In the genomic region with DNA sequence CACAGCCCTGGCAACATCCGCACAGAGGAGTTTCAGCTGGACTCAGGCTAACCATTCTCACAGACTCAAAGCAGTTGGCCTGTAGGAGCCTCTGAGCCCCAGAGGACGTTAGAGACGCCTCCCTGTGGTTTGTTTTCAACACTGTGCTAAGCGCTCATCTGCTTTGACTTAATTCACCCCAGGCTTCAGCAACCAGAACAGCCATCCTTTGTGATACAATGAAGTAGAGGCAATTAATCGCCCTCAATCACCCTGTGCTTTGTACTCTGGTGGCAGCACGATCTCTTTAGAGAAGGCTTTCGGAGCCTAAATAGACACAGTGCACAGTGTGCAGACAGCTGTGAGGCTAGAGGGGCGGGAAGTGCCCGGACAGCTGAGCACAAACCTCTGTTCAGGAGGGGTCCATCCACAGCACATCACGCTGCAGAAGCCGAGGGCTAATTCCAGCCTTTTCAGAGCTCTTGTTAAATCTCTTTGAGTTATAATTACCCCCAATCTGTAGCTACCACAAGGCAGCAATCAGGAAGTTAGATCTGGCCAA, we compare ENCODE assay signal across 11 mouse cellular contexts. TPM values are rescaled to one million over a fixed set of nuclear protein-coding genes. Genes with fewer than 3 reads are reported as not detected.
DNase-seq lines count a peak whose midpoint lies in the region; ATAC-seq and TF ChIP-seq lines count a peak whose summit lies in the region.
"Had no signal": no experiment of that assay in that cellular context is flagged by ENCODE, and none has a peak within 500 bp of the region (broad histone marks: within the 10 kb centered on the region; RNA-seq: fewer than 3 reads in every experiment).

No protein-coding gene starts in this region.

- H3K27ac ChIP-seq in forebrain, postnatal 0 days (ENCODE audit: low read depth, low read length) = peak overlapping the region; percentile 70
- peak overlapping the region; percentile 66 for H3K27ac ChIP-seq in midbrain, embryonic 14.5 days (replicated peaks; ENCODE audit: low read depth, low read length)
- H3K27ac ChIP-seq in thymus, adult 2 months (ENCODE audit: control insufficient read depth, insufficient read depth, low read length) = no peak overlapping the region
- H3K27ac ChIP-seq: heart, embryonic 13.5 days; stomach, embryonic 15.5 days had no signal

- no peak for TF ChIP-seq POLR2A in lung, adult 2 months (IDR thresholded peaks at IDR 0.05; ENCODE audit: borderline replicate concordance, extremely low read depth, low read depth, low read length)
- no peak for TF ChIP-seq POLR2A in thymus, adult 2 months (IDR thresholded peaks at IDR 0.05; ENCODE audit: control insufficient read depth, extremely low read depth, insufficient read depth, low read length, poor library complexity)

- no peaks in the 10 kb centered on the region for H3K27me3 ChIP-seq in forebrain, postnatal 0 days (ENCODE audit: insufficient read depth, low read length)
- H3K27me3 ChIP-seq in midbrain, embryonic 14.5 days (ENCODE audit: control insufficient read depth, insufficient read depth, low read length) = no peaks in the 10 kb centered on the region
- H3K27me3 ChIP-seq in thymus, adult 2 months (ENCODE audit: control insufficient read depth, insufficient read depth, low read length) = no peaks in the 10 kb centered on the region; the same call in 1 of the 2 replicates
- H3K27me3 ChIP-seq: stomach, embryonic 15.5 days had no signal

- DNase-seq in Muller cell, postnatal 12 days (ENCODE audit: inconsistent ontology term) = peak; percentile 46
- peak; percentile 82 for DNase-seq in brain, adult 2 months (ENCODE audit: low read depth, low spot score)
- peak; percentile 68 for DNase-seq in forebrain, postnatal 0 days
- DNase-seq in midbrain, embryonic 14.5 days = peak; percentile 65
- no peak for DNase-seq in lung, adult 2 months
- no peak for DNase-seq in cerebellum, postnatal 10 days
- no peak for DNase-seq in thymus, adult 2 months
- DNase-seq: cerebellum, adult 9-10 months had no signal

- no peaks in the 10 kb centered on the region for H3K9me3 ChIP-seq in forebrain, postnatal 0 days (ENCODE audit: low read length)
- H3K9me3 ChIP-seq in midbrain, embryonic 14.5 days (ENCODE audit: control insufficient read depth, low read length) = no peaks in the 10 kb centered on the region
- H3K9me3 ChIP-seq: heart, embryonic 13.5 days; stomach, embryonic 15.5 days had no signal

- peak; percentile 93 for ATAC-seq in forebrain, postnatal 0 days
- ATAC-seq in midbrain, embryonic 14.5 days (ENCODE audit: low FRiP score, low TSS enrichment) = peak; percentile 53; the same call in 1 of the 2 replicates

- H3K9ac ChIP-seq in forebrain, postnatal 0 days = peak overlapping the region; percentile 31; the same call in 1 of the 2 replicates
- 0 out of 2 replicates have a peak overlapping the region, but pooled peaks have one; percentile 16 for H3K9ac ChIP-seq in midbrain, embryonic 14.5 days (replicated peaks; ENCODE audit: low read length)
- H3K9ac ChIP-seq: heart, embryonic 13.5 days; stomach, embryonic 15.5 days had no signal

- no peak overlapping the region for H3K4me3 ChIP-seq in forebrain, postnatal 0 days (ENCODE audit: low read depth, low read length)
- no peak overlapping the region for H3K4me3 ChIP-seq in midbrain, embryonic 14.5 days (replicated peaks; ENCODE audit: low read depth, low read length)
- no peak overlapping the region for H3K4me3 ChIP-seq in lung, adult 2 months (replicated peaks; ENCODE audit: extremely low read depth, low read depth, low read length)
- no peak overlapping the region for H3K4me3 ChIP-seq in thymus, adult 2 months (ENCODE audit: control insufficient read depth, insufficient read depth, low read length)
- H3K4me3 ChIP-seq: heart, embryonic 13.5 days; megakaryocyte, embryonic 14.5 days; stomach, embryonic 15.5 days had no signal

- no peaks in the 10 kb centered on the region for H3K36me3 ChIP-seq in forebrain, postnatal 0 days (ENCODE audit: insufficient read depth)
- H3K36me3 ChIP-seq in midbrain, embryonic 14.5 days (ENCODE audit: control insufficient read depth, insufficient read depth, low read length) = no peaks in the 10 kb centered on the region
- H3K36me3 ChIP-seq in thymus, adult 2 months (ENCODE audit: control insufficient read depth, insufficient read depth, low read length) = no peaks in the 10 kb centered on the region
- H3K36me3 ChIP-seq: heart, embryonic 13.5 days; stomach, embryonic 15.5 days had no signal

- peaks cover 11% of the 10 kb centered on the region for H3K4me1 ChIP-seq in forebrain, postnatal 0 days (ENCODE audit: insufficient read depth)
- peaks cover 27% of the 10 kb centered on the region for H3K4me1 ChIP-seq in midbrain, embryonic 14.5 days (ENCODE audit: control insufficient read depth, insufficient read depth, low read length)
- no peaks in the 10 kb centered on the region for H3K4me1 ChIP-seq in lung, adult 2 months (ENCODE audit: control insufficient read depth, insufficient read depth, low read length)
- no peaks in the 10 kb centered on the region for H3K4me1 ChIP-seq in thymus, adult 2 months (replicated peaks; ENCODE audit: control insufficient read depth, insufficient read depth, low read length)
- H3K4me1 ChIP-seq: stomach, embryonic 15.5 days had no signal

- no peak overlapping the region for H3K4me2 ChIP-seq in forebrain, postnatal 0 days (ENCODE audit: low read depth)
- peak overlapping the region; percentile 19; the same call in 1 of the 2 replicates for H3K4me2 ChIP-seq in midbrain, embryonic 14.5 days (ENCODE audit: low read length)
- H3K4me2 ChIP-seq: heart, embryonic 13.5 days; stomach, embryonic 15.5 days had no signal

- 0 out of 2 replicates have a peak, but pooled peaks have one; percentile 39 for TF ChIP-seq CTCF in forebrain, postnatal 0 days (IDR thresholded peaks at IDR 0.05; ENCODE audit: low read depth)
- TF ChIP-seq CTCF in lung, adult 2 months (IDR thresholded peaks at IDR 0.05; ENCODE audit: insufficient read depth, low read length) = no peak
- no peak for TF ChIP-seq CTCF in thymus, adult 2 months (IDR thresholded peaks at IDR 0.05; ENCODE audit: borderline replicate concordance, control insufficient read depth, extremely low read depth, insufficient read depth, low read length, poor library complexity)

- WGBS in forebrain, postnatal 0 days = 7% methylated on average over 11 of the region's 11 CpGs
- WGBS in midbrain, embryonic 14.5 days = 1% methylated on average over 11 of the region's 11 CpGs
- WGBS in lung, adult 2 months = 56% methylated on average over 11 of the region's 11 CpGs
- 64% methylated on average over 11 of the region's 11 CpGs for WGBS in thymus, adult 2 months

RNA-seq across cellular contexts. Expression of a gene that starts 54.2 kb away (rescaled TPM):
- total RNA-seq in forebrain, postnatal 0 days (2014; rRNA removed) = 121 and 125 TPM in 2 replicates
- polyA plus RNA-seq in forebrain, postnatal 0 days (2015; fragmentation: Nextera tagmentation; extraction: Ambion mirVana) = 112 and 142 TPM in 2 replicates
- 215 and 238 TPM in 2 replicates for polyA plus RNA-seq in midbrain, embryonic 14.5 days (2014; fragmentation: Nextera tagmentation; extraction: Ambion mirVana)
- polyA plus RNA-seq in lung, adult 2 months (2012; rRNA removed) = 0.38 and 0.40 TPM in 2 replicates
- 0.11 and 0.84 TPM in 2 replicates for polyA plus RNA-seq in thymus, adult 2 months (2012; rRNA removed)

Comparison
In these comparisons a context has a peak if more than half of its experiments do, and no peak if none do; other contexts are left out.
1. DNase-seq: peak in Muller cell, postnatal 12 days (single experiment), brain, adult 2 months (single experiment), forebrain, postnatal 0 days (single experiment) and midbrain, embryonic 14.5 days (single experiment); none in lung, adult 2 months (single experiment), cerebellum, postnatal 10 days (0 of 2) and thymus, adult 2 months (single experiment).
2. RNA of a gene that starts 54.2 kb away (polyA plus RNA-seq): 215 to 238 TPM in midbrain, embryonic 14.5 days and 112 to 142 TPM in forebrain, postnatal 0 days; 0.11 to 0.84 TPM in thymus, adult 2 months and 0.38 to 0.40 TPM in lung, adult 2 months; every median in the first group is over 10 times any median in the second.